Comparison of ENCODE assay signal across 8 mouse cellular contexts in the genomic region with DNA sequence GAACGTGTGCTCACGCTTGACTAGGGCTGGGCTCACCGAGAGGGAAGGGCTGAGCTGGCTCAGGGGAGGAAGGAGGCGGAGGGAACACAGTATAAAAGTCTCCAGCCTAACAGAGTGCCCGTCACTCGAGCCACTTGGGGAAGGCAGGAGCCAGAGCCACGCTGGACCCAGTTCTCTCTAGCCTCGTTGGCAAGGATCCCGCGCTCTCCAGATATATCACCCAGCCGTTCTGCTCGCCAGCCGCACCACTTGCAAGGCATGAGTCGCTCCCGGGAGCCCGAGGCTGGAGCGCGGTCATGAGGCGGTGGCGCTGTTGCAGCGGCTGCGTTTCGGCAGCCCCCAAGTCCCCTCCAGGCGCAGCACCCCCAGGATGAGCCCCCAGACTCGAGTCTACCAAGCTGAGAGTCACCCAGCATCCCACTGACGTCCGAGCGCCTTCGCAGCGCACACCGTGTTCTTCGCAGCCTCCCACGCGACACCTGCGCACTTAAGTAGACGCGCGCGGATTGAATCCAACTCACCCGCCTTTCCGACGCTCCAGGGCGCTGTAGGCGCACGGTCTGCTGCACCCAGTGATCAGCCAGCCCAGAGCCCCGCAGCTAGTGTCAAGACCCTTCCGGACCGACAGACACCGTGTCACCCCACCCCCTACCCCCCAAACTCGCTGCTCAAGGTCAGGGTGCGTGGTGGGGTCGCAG. TPM values are rescaled to one million over a fixed set of nuclear protein-coding genes. Genes with fewer than 3 reads are reported as not detected.
DNase-seq lines count a peak whose midpoint lies in the region; ATAC-seq and TF ChIP-seq lines count a peak whose summit lies in the region.

No protein-coding gene starts in this region.

- WGBS in forebrain, embryonic 11.5 days = 0% methylated on average over 46 of the region's 52 CpGs
- WGBS in heart, embryonic 13.5 days = under 1% methylated on average over 52 of the region's 52 CpGs
- WGBS in kidney, embryonic 16.5 days = under 1% methylated on average over 52 of the region's 52 CpGs
- under 1% methylated on average over 50 of the region's 52 CpGs for WGBS in limb, embryonic 14.5 days
- under 1% methylated on average over 52 of the region's 52 CpGs for WGBS in midbrain, embryonic 16.5 days

- H3K9me3 ChIP-seq in forebrain, embryonic 11.5 days (ENCODE audit: control insufficient read depth, low read length) = no peaks in the 10 kb centered on the region
- H3K9me3 ChIP-seq in heart, embryonic 13.5 days = no peaks in the 10 kb centered on the region
- H3K9me3 ChIP-seq in kidney, embryonic 16.5 days (ENCODE audit: low read length) = no peaks in the 10 kb centered on the region
- no peaks in the 10 kb centered on the region for H3K9me3 ChIP-seq in limb, embryonic 14.5 days (ENCODE audit: control insufficient read depth, low read length)
- no peaks in the 10 kb centered on the region for H3K9me3 ChIP-seq in midbrain, embryonic 16.5 days (replicated peaks; ENCODE audit: control insufficient read depth, low read length, poor library complexity, severe bottlenecking)

- H3K36me3 ChIP-seq in forebrain, embryonic 11.5 days (ENCODE audit: control insufficient read depth, insufficient read depth, low read length) = no peaks in the 10 kb centered on the region
- H3K36me3 ChIP-seq in heart, embryonic 13.5 days = no peaks in the 10 kb centered on the region
- H3K36me3 ChIP-seq in kidney, embryonic 16.5 days (ENCODE audit: insufficient read depth, low read length) = no peaks in the 10 kb centered on the region
- H3K36me3 ChIP-seq in limb, embryonic 14.5 days (ENCODE audit: control insufficient read depth, insufficient read depth, low read length) = no peaks in the 10 kb centered on the region
- no peaks in the 10 kb centered on the region for H3K36me3 ChIP-seq in midbrain, embryonic 16.5 days (ENCODE audit: control insufficient read depth, insufficient read depth, low read length)
- no peaks in the 10 kb centered on the region for H3K36me3 ChIP-seq in testis, adult 2 months (ENCODE audit: control insufficient read depth, insufficient read depth, low read length)

- H3K4me2 ChIP-seq in forebrain, embryonic 11.5 days (ENCODE audit: low read depth, low read length, severe bottlenecking) = peak overlapping the region; percentile 99
- peak overlapping the region; percentile 100 for H3K4me2 ChIP-seq in heart, embryonic 13.5 days
- peak overlapping the region; percentile 100 for H3K4me2 ChIP-seq in kidney, embryonic 16.5 days (replicated peaks; ENCODE audit: low read depth, low read length)
- H3K4me2 ChIP-seq in limb, embryonic 14.5 days (replicated peaks; ENCODE audit: low read depth, low read length, severe bottlenecking) = peak overlapping the region; percentile 97
- H3K4me2 ChIP-seq in midbrain, embryonic 16.5 days (ENCODE audit: low read length) = peak overlapping the region; percentile 100

- no peaks in the 10 kb centered on the region; the same call in 1 of the 2 replicates for H3K4me1 ChIP-seq in forebrain, embryonic 11.5 days (replicated peaks; ENCODE audit: control insufficient read depth, insufficient read depth, low read length)
- H3K4me1 ChIP-seq in heart, embryonic 13.5 days = peaks cover 15% of the 10 kb centered on the region
- H3K4me1 ChIP-seq in kidney, embryonic 16.5 days (ENCODE audit: insufficient read depth, low read length) = peaks cover 20% of the 10 kb centered on the region; the same call in 1 of the 2 replicates
- H3K4me1 ChIP-seq in limb, embryonic 14.5 days (ENCODE audit: control insufficient read depth, insufficient read depth, low read length) = peaks cover 15% of the 10 kb centered on the region
- H3K4me1 ChIP-seq in midbrain, embryonic 16.5 days (ENCODE audit: control insufficient read depth, insufficient read depth, low read length) = peaks cover 11% of the 10 kb centered on the region
- peaks cover 19% of the 10 kb centered on the region for H3K4me1 ChIP-seq in testis, adult 2 months (ENCODE audit: control insufficient read depth, insufficient read depth, low read length)

- ATAC-seq in forebrain, embryonic 11.5 days (replicated peaks; ENCODE audit: low FRiP score) = peak; percentile 57
- ATAC-seq in heart, embryonic 13.5 days (ENCODE audit: extremely low read depth, insufficient number of reproducible peaks, low FRiP score, low TSS enrichment) = 0 out of 2 replicates have a peak, but pooled peaks have one; percentile 40
- ATAC-seq in kidney, embryonic 16.5 days (ENCODE audit: low FRiP score, low TSS enrichment) = peak; percentile 88
- ATAC-seq in limb, embryonic 14.5 days (ENCODE audit: low FRiP score, low read depth) = peak; percentile 58
- peak; percentile 64 for ATAC-seq in midbrain, embryonic 16.5 days

- H3K27ac ChIP-seq in forebrain, embryonic 11.5 days (ENCODE audit: low read depth, low read length) = no peak overlapping the region
- H3K27ac ChIP-seq in heart, embryonic 13.5 days (replicated peaks) = peak overlapping the region; percentile 66; the same call in 1 of the 2 replicates
- H3K27ac ChIP-seq in kidney, embryonic 16.5 days (ENCODE audit: low read length) = peak overlapping the region; percentile 75
- peak overlapping the region; percentile 90 for H3K27ac ChIP-seq in limb, embryonic 14.5 days (replicated peaks; ENCODE audit: low read depth, low read length)
- H3K27ac ChIP-seq in midbrain, embryonic 16.5 days (ENCODE audit: low read length) = no peak overlapping the region
- no peak overlapping the region for H3K27ac ChIP-seq in testis, adult 2 months (ENCODE audit: control insufficient read depth, insufficient read depth, low read depth, low read length)

- TF ChIP-seq POLR2A in limb, embryonic 14.5 days (IDR thresholded peaks at IDR 0.05; ENCODE audit: borderline replicate concordance, extremely low read depth, insufficient read depth, insufficient read length) = peak; percentile 88; the same call in 1 of the 2 replicates
- peak; percentile 35; the same call in 1 of the 2 replicates for TF ChIP-seq POLR2A in testis, adult 2 months (IDR thresholded peaks at IDR 0.05; ENCODE audit: control insufficient read depth, low read depth, low read length)

- peak overlapping the region; percentile 84 for H3K9ac ChIP-seq in forebrain, embryonic 11.5 days (ENCODE audit: low read length)
- peak overlapping the region; percentile 90 for H3K9ac ChIP-seq in heart, embryonic 13.5 days
- peak overlapping the region; percentile 82 for H3K9ac ChIP-seq in kidney, embryonic 16.5 days (replicated peaks; ENCODE audit: low read length)
- peak overlapping the region; percentile 90 for H3K9ac ChIP-seq in limb, embryonic 14.5 days (ENCODE audit: low read depth, low read length, severe bottlenecking)
- H3K9ac ChIP-seq in midbrain, embryonic 16.5 days (ENCODE audit: low read depth, low read length) = peak overlapping the region; percentile 93

- DNase-seq in thymus, postnatal 14 days = peak; percentile 3
- DNase-seq in thymus, postnatal 0 days (ENCODE audit: low spot score) = no peak
- peak; percentile 81 for DNase-seq in forebrain, embryonic 11.5 days (ENCODE audit: low spot score)
- peak; percentile 73 for DNase-seq in limb, embryonic 14.5 days (ENCODE audit: low spot score)

- no peak for TF ChIP-seq CTCF in testis, adult 2 months (IDR thresholded peaks at IDR 0.05; ENCODE audit: control insufficient read depth, insufficient read depth, insufficient replicate concordance, low read depth, low read length)

- H3K4me3 ChIP-seq in forebrain, embryonic 11.5 days (ENCODE audit: low read depth, low read length) = peak overlapping the region; percentile 84
- peak overlapping the region; percentile 93 for H3K4me3 ChIP-seq in heart, embryonic 13.5 days
- H3K4me3 ChIP-seq in kidney, embryonic 16.5 days (ENCODE audit: low read length) = peak overlapping the region; percentile 72
- peak overlapping the region; percentile 96 for H3K4me3 ChIP-seq in limb, embryonic 14.5 days (replicated peaks; ENCODE audit: low read length)
- H3K4me3 ChIP-seq in midbrain, embryonic 16.5 days (ENCODE audit: low read depth, low read length) = peak overlapping the region; percentile 98
- peak overlapping the region; percentile 82 for H3K4me3 ChIP-seq in testis, adult 2 months (ENCODE audit: control insufficient read depth, low read depth, low read length)

- peaks cover 21% of the 10 kb centered on the region for H3K27me3 ChIP-seq in forebrain, embryonic 11.5 days (ENCODE audit: control insufficient read depth, insufficient read depth, low read length)
- H3K27me3 ChIP-seq in heart, embryonic 13.5 days (replicated peaks) = peaks cover 30% of the 10 kb centered on the region
- peaks cover 9% of the 10 kb centered on the region for H3K27me3 ChIP-seq in kidney, embryonic 16.5 days (ENCODE audit: insufficient read depth, low read length)
- no peaks in the 10 kb centered on the region for H3K27me3 ChIP-seq in limb, embryonic 14.5 days (ENCODE audit: control insufficient read depth, insufficient read depth, low read length)
- peaks cover 14% of the 10 kb centered on the region for H3K27me3 ChIP-seq in midbrain, embryonic 16.5 days (ENCODE audit: control insufficient read depth, insufficient read depth, low read depth, low read length)
- H3K27me3 ChIP-seq in testis, adult 2 months (ENCODE audit: control insufficient read depth, insufficient read depth, low read length) = peaks cover 5% of the 10 kb centered on the region; the same call in 1 of the 2 replicates

RNA-seq across cellular contexts. Expression of gene Ism1, which starts 0.8 kb away (rescaled TPM):
- 0.12 and 0.13 TPM in 2 replicates for polyA plus RNA-seq in thymus, postnatal 0 days (2015; fragmentation: Nextera tagmentation; extraction: Ambion mirVana)
- polyA plus RNA-seq in forebrain, embryonic 11.5 days (2014; fragmentation: Nextera tagmentation; extraction: Ambion mirVana) = 0.29 and 0.44 TPM in 2 replicates
- polyA plus RNA-seq in heart, embryonic 13.5 days (2015; fragmentation: Nextera tagmentation; extraction: Ambion mirVana) = 0.51 and 0.86 TPM in 2 replicates
- 3.5 TPM in 2 replicates for polyA plus RNA-seq in kidney, embryonic 16.5 days (2015; fragmentation: Nextera tagmentation; extraction: Ambion mirVana)
- polyA plus RNA-seq in limb, embryonic 14.5 days (2012; rRNA removed) = 12.8 and 15.0 TPM in 2 replicates
- polyA plus RNA-seq in limb, embryonic 14.5 days (2014; fragmentation: Nextera tagmentation; extraction: Ambion mirVana) = 10.0 and 11.3 TPM in 2 replicates
- 0.49 and 0.65 TPM in 2 replicates for polyA plus RNA-seq in midbrain, embryonic 16.5 days (2015; fragmentation: Nextera tagmentation; extraction: Ambion mirVana)
- 0.15 and 0.41 TPM in 2 replicates for polyA plus RNA-seq in testis, adult 2 months (2012; rRNA removed)

Comparison
In these comparisons a context has a peak if more than half of its experiments do, and no peak if none do; other contexts are left out.
1. H3K27ac ChIP-seq: peak in heart, embryonic 13.5 days (single experiment), kidney, embryonic 16.5 days (single experiment) and limb, embryonic 14.5 days (single experiment); none in forebrain, embryonic 11.5 days (single experiment), midbrain, embryonic 16.5 days (single experiment) and testis, adult 2 months (single experiment).
2. Peak in every context shown above with its lines, with median percentiles within 50 percentile points of each other: ATAC-seq, H3K4me2 ChIP-seq, H3K4me3 ChIP-seq and H3K9ac ChIP-seq.